Mouse (Mus musculus): ENCODE results near the gene Gmpr. TPM values are rescaled to one million over a fixed set of nuclear protein-coding genes. Genes with fewer than 3 reads are reported as not detected.

The Gmpr gene
- polyA plus RNA-seq, 1 experiment from 2014 or later = 31.1 TPM

Other genes starting within 250 kb of the Gmpr start
- gene Mylip, start 117.7 kb upstream of the Gmpr start, polyA plus RNA-seq (2015; fragmentation: Nextera tagmentation; extraction: Ambion mirVana) = 6.1 and 6.6 TPM in 2 replicates